Mouse (Mus musculus): ENCODE measurements around the gene Hhat. TPM values are rescaled to one million over a fixed set of nuclear protein-coding genes. Genes with fewer than 3 reads are reported as not detected.

Gene Hhat
- polyA plus RNA-seq, 1 experiment from 2014 or later: 8.0 TPM

GRCm38 (mm10) chr1:192696371-192696863 is 74.6 kb downstream of the Hhat start:
- no peaks in the 10 kb centered on the region for H3K27me3 ChIP-seq (ENCODE audit: control insufficient read depth, insufficient read depth, low read length)
- H3K4me2 ChIP-seq (replicated peaks; ENCODE audit: low read depth, low read length): no peak overlapping the region
- H3K36me3 ChIP-seq (ENCODE audit: control insufficient read depth, insufficient read depth, low read length): no peaks in the 10 kb centered on the region
- H3K9ac ChIP-seq (ENCODE audit: low read depth, low read length): no peak overlapping the region
- no peak overlapping the region for H3K27ac ChIP-seq (ENCODE audit: low read depth, low read length)
- 86% methylated on average over 1 of the region's 1 CpGs for WGBS
- no peak for DNase-seq (ENCODE audit: low spot score)
- H3K9me3 ChIP-seq (ENCODE audit: control insufficient read depth, low read length): no peaks in the 10 kb centered on the region
- no peak overlapping the region for H3K4me3 ChIP-seq (ENCODE audit: low read depth, low read length)
- no peaks in the 10 kb centered on the region for H3K4me1 ChIP-seq (replicated peaks; ENCODE audit: control insufficient read depth, insufficient read depth, low read length)
- no peak for ATAC-seq (ENCODE audit: low FRiP score)

GRCm38 (mm10) chr1:192693644-192694043 is 77.4 kb downstream of the Hhat start:
- Histone ChIP-seq H3K4me2 (replicated peaks; ENCODE audit: low read depth, low read length) (no peak overlapping the region), H3K36me3 (ENCODE audit: control insufficient read depth, insufficient read depth, low read length) (no peaks in the 10 kb centered on the region), H3K4me1 (replicated peaks; ENCODE audit: control insufficient read depth, insufficient read depth, low read length) (no peaks in the 10 kb centered on the region), H3K27me3 (ENCODE audit: control insufficient read depth, insufficient read depth, low read length) (no peaks in the 10 kb centered on the region), H3K9ac (ENCODE audit: low read depth, low read length) (no peak overlapping the region), H3K27ac (ENCODE audit: low read depth, low read length) (no peak overlapping the region), H3K4me3 (ENCODE audit: low read depth, low read length) (no peak overlapping the region), H3K9me3 (ENCODE audit: control insufficient read depth, low read length) (no peaks in the 10 kb centered on the region)
- DNase-seq (ENCODE audit: low spot score): no peak
- WGBS: 90% methylated on average over 10 of the region's 10 CpGs
- no peak for ATAC-seq (ENCODE audit: low FRiP score)

- no peak overlapping the region for H3K4me3 ChIP-seq (ENCODE audit: low read depth, low read length)
- no peak overlapping the region for H3K4me2 ChIP-seq (replicated peaks; ENCODE audit: low read depth, low read length)
- no peaks in the 10 kb centered on the region for H3K27me3 ChIP-seq (ENCODE audit: control insufficient read depth, insufficient read depth, low read length)
- WGBS: 87% methylated on average over 7 of the region's 7 CpGs
- no peaks in the 10 kb centered on the region for H3K36me3 ChIP-seq (ENCODE audit: control insufficient read depth, insufficient read depth, low read length)
- no peaks in the 10 kb centered on the region for H3K9me3 ChIP-seq (ENCODE audit: control insufficient read depth, low read length)
- H3K9ac ChIP-seq (ENCODE audit: low read depth, low read length): no peak overlapping the region
- DNase-seq (ENCODE audit: low spot score) (no peak), ATAC-seq (ENCODE audit: low FRiP score) (no peak)
- H3K4me1 ChIP-seq (replicated peaks; ENCODE audit: control insufficient read depth, insufficient read depth, low read length): no peaks in the 10 kb centered on the region
- H3K27ac ChIP-seq (ENCODE audit: low read depth, low read length): no peak overlapping the region
Measured at GRCm38 (mm10) chr1:192692982-192693381, 78.0 kb downstream of the Hhat start.

DNA sequence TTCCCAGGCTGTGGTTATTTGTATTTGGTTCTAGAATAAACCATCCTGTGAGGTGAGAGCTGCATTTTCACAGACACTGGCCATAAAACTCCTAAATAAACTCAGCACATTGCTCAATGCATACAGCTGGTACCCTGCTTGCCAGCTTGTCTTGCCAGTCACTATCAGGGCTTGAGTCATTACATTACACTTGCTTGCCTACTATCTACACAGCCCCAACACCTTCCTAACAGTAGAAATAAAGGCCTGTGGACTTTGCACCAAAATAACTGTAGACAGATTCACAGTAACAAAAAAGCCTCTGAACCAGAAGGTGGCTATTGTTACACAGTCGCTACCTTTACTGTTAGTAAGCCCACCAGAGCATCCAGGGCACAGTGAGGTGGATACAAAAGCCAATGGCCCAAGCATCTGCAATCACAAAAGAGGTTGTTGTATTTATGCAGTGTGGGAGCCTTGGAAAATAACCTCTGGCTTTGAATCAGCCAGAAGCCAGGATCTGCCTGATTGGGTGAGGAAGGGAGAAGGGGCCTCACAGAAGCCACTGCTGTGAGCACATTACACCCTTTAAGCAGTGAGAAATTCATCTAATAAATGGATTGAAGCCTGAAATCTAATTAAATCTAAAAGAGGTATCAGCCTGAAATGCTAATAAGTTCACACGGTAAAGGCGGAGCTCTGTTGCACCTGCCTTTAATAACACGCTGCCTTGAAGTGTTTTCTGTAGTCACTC is 88.6 kb downstream of the Hhat start:
- H3K4me1 ChIP-seq (replicated peaks; ENCODE audit: control insufficient read depth, insufficient read depth, low read length): no peaks in the 10 kb centered on the region
- 80% methylated on average over 4 of the region's 4 CpGs for WGBS
- DNase-seq (ENCODE audit: low spot score) (no peak), ATAC-seq (ENCODE audit: low FRiP score) (no peak)
- no peaks in the 10 kb centered on the region for H3K9me3 ChIP-seq (ENCODE audit: control insufficient read depth, low read length)
- H3K36me3 ChIP-seq (ENCODE audit: control insufficient read depth, insufficient read depth, low read length): no peaks in the 10 kb centered on the region
- no peak overlapping the region for H3K9ac ChIP-seq (ENCODE audit: low read depth, low read length)
- H3K4me2 ChIP-seq (replicated peaks; ENCODE audit: low read depth, low read length): no peak overlapping the region
- H3K27ac ChIP-seq (ENCODE audit: low read depth, low read length): no peak overlapping the region
- no peaks in the 10 kb centered on the region for H3K27me3 ChIP-seq (ENCODE audit: control insufficient read depth, insufficient read depth, low read length)
- no peak overlapping the region for H3K4me3 ChIP-seq (ENCODE audit: low read depth, low read length)

- no peaks in the 10 kb centered on the region for H3K36me3 ChIP-seq (ENCODE audit: control insufficient read depth, insufficient read depth, low read length)
- H3K27ac ChIP-seq (ENCODE audit: low read depth, low read length): no peak overlapping the region
- no peaks in the 10 kb centered on the region for H3K27me3 ChIP-seq (ENCODE audit: control insufficient read depth, insufficient read depth, low read length)
- 86% methylated on average over 5 of the region's 5 CpGs for WGBS
- no peak for ATAC-seq (ENCODE audit: low FRiP score)
- H3K4me1 ChIP-seq (replicated peaks; ENCODE audit: control insufficient read depth, insufficient read depth, low read length): no peaks in the 10 kb centered on the region
- H3K9ac ChIP-seq (ENCODE audit: low read depth, low read length): no peak overlapping the region
- H3K9me3 ChIP-seq (ENCODE audit: control insufficient read depth, low read length): no peaks in the 10 kb centered on the region
- H3K4me2 ChIP-seq (replicated peaks; ENCODE audit: low read depth, low read length): no peak overlapping the region
- no peak overlapping the region for H3K4me3 ChIP-seq (ENCODE audit: low read depth, low read length)
- DNase-seq (ENCODE audit: low spot score): no peak
Measured at GRCm38 (mm10) chr1:192677236-192677635, 93.8 kb downstream of the Hhat start.

DNA sequence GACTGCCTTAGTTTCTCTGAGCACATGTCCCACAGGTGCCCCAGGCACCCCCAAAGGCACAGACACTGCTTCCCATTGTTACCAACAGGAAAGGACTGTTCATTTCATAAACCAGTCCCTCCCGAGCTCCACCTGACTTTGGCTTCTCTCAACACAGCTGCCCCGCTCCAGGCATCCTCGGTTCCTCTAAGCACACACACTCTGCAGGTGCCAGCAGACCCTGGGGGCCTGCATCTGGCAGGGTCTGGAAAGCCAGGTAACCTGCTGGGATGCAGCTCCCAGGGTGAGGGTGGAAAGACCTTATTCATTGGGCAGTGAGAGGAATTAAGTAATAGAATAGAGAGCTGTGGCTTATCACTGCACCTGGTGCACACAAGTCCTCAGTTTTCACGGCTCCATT is 107.4 kb downstream of the Hhat start:
- Histone ChIP-seq H3K4me2 (replicated peaks; ENCODE audit: low read depth, low read length) (no peak overlapping the region), H3K4me1 (replicated peaks; ENCODE audit: control insufficient read depth, insufficient read depth, low read length) (no peaks in the 10 kb centered on the region), H3K9me3 (ENCODE audit: control insufficient read depth, low read length) (no peaks in the 10 kb centered on the region), H3K27me3 (ENCODE audit: control insufficient read depth, insufficient read depth, low read length) (no peaks in the 10 kb centered on the region), H3K4me3 (ENCODE audit: low read depth, low read length) (no peak overlapping the region), H3K9ac (ENCODE audit: low read depth, low read length) (no peak overlapping the region), H3K27ac (ENCODE audit: low read depth, low read length) (no peak overlapping the region), H3K36me3 (ENCODE audit: control insufficient read depth, insufficient read depth, low read length) (no peaks in the 10 kb centered on the region)
- WGBS: 68% methylated on average over 4 of the region's 4 CpGs
- ATAC-seq (ENCODE audit: low FRiP score): no peak
- DNase-seq (ENCODE audit: low spot score): no peak

GRCm38 (mm10) chr1:192663092-192663491 is 107.9 kb downstream of the Hhat start:
- H3K4me3 ChIP-seq (ENCODE audit: low read depth, low read length): no peak overlapping the region
- no peaks in the 10 kb centered on the region for H3K9me3 ChIP-seq (ENCODE audit: control insufficient read depth, low read length)
- H3K4me1 ChIP-seq (replicated peaks; ENCODE audit: control insufficient read depth, insufficient read depth, low read length): no peaks in the 10 kb centered on the region
- DNase-seq (ENCODE audit: low spot score) (no peak), ATAC-seq (ENCODE audit: low FRiP score) (no peak)
- no peak overlapping the region for H3K27ac ChIP-seq (ENCODE audit: low read depth, low read length)
- no peak overlapping the region for H3K9ac ChIP-seq (ENCODE audit: low read depth, low read length)
- no peaks in the 10 kb centered on the region for H3K27me3 ChIP-seq (ENCODE audit: control insufficient read depth, insufficient read depth, low read length)
- WGBS: 76% methylated on average over 5 of the region's 5 CpGs
- H3K4me2 ChIP-seq (replicated peaks; ENCODE audit: low read depth, low read length): no peak overlapping the region
- no peaks in the 10 kb centered on the region for H3K36me3 ChIP-seq (ENCODE audit: control insufficient read depth, insufficient read depth, low read length)

DNA sequence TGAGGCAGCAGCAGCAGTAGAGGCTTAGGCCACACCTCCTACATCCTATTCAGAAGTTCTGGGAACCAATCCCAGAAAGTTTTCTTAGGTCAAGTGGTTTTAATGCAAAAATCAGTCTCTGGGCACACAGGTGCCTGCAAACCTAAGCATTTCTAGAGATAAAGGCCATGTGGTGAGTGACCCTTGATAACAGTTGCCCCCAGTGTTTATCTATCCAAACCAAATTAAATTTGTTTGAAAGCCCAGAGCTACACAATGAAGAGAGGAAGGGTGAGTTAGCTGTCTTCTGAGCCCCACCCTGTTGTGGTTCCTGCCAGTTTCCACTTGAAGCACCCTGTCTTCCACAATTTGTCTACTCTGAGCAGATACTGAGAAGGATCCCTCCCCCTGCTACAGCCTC is 109.4 kb downstream of the Hhat start:
- DNase-seq (ENCODE audit: low spot score) (no peak), ATAC-seq (ENCODE audit: low FRiP score) (no peak)
- H3K9ac ChIP-seq (ENCODE audit: low read depth, low read length): no peak overlapping the region
- no peaks in the 10 kb centered on the region for H3K36me3 ChIP-seq (ENCODE audit: control insufficient read depth, insufficient read depth, low read length)
- no peak overlapping the region for H3K4me2 ChIP-seq (replicated peaks; ENCODE audit: low read depth, low read length)
- no peak overlapping the region for H3K4me3 ChIP-seq (ENCODE audit: low read depth, low read length)
- H3K27ac ChIP-seq (ENCODE audit: low read depth, low read length): no peak overlapping the region
- H3K27me3 ChIP-seq (ENCODE audit: control insufficient read depth, insufficient read depth, low read length): no peaks in the 10 kb centered on the region
- H3K9me3 ChIP-seq (ENCODE audit: control insufficient read depth, low read length): no peaks in the 10 kb centered on the region
- no peaks in the 10 kb centered on the region for H3K4me1 ChIP-seq (replicated peaks; ENCODE audit: control insufficient read depth, insufficient read depth, low read length)

- 85% methylated on average over 6 of the region's 6 CpGs for WGBS
- Histone ChIP-seq H3K27me3 (ENCODE audit: control insufficient read depth, insufficient read depth, low read length) (no peaks in the 10 kb centered on the region), H3K9ac (ENCODE audit: low read depth, low read length) (no peak overlapping the region), H3K4me1 (replicated peaks; ENCODE audit: control insufficient read depth, insufficient read depth, low read length) (no peaks in the 10 kb centered on the region), H3K36me3 (ENCODE audit: control insufficient read depth, insufficient read depth, low read length) (no peaks in the 10 kb centered on the region), H3K4me3 (ENCODE audit: low read depth, low read length) (no peak overlapping the region), H3K27ac (ENCODE audit: low read depth, low read length) (no peak overlapping the region), H3K4me2 (replicated peaks; ENCODE audit: low read depth, low read length) (no peak overlapping the region), H3K9me3 (ENCODE audit: control insufficient read depth, low read length) (no peaks in the 10 kb centered on the region)
- DNase-seq (ENCODE audit: low spot score) (no peak), ATAC-seq (ENCODE audit: low FRiP score) (no peak)
Measured at GRCm38 (mm10) chr1:192657417-192657816, 113.6 kb downstream of the Hhat start.

All from hindbrain, embryonic 11.5 days (tissue).